Mouse (Mus musculus) NIH3T3 (cell line): ENCODE measurements at regions not wholly inside any gene's neighbourhood (a gene's known extent, or its start where the extent isn't known, plus 50 kb on each side); places are given as distances from the start of the nearest gene placed in this dataset.

Experiments used
- DNase-seq: peaks from one replicate; pipeline ENCODE4 v3.0.0-alpha.2; 2012; ENCODE audit warnings: low read depth

- DNase-seq, result peak; percentile 60
Observed at GRCm38 (mm10) chr10:55767571-55767970, 339.1 kb upstream of the Msl3l2 start.

GRCm38 (mm10) chr10:55769642-55770041, 337.1 kb upstream of the Msl3l2 start:
- no peak for DNase-seq

DNA sequence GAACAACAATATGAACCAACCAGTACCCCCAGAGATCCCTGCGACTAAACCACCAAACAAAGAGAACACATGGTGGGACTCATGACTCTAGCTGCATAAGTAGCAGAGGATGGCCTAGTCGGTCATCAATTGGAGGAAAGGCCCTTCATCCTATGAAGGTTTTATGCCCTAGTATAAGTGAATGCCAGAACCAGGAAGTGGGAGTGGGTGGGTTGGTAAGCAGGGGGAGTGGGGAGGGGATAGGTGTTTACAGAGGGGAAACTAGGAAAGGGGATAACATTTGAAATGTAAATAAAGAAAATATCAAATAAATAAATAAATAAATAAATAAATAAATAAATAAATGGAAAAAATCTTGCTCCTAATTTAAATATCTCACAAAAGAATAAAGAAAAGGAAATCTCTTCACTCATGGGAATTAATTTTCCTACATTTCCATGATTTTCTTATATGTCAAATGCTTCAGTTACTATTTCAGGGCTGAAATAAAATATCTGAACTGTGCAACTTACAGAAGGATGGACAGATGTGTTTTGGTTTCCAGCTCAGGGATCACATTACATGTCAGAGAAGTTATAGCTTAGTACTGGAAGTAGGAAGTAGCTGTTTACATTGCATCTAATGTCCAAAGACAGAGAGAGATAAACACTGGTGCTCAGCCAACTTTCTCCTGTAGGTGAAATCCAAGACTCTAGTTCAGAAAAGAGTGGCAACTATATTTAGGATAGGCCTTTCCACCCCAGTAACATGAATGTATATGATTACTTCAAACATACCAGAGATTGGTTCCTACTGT, 323.8 kb upstream of the Msl3l2 start:
- no peak for DNase-seq

GRCm38 (mm10) chr10:55813966-55814365, 292.8 kb upstream of the Msl3l2 start:
- peak; percentile 41 for DNase-seq

GRCm38 (mm10) chr10:55851361-55851760, 255.4 kb upstream of the Msl3l2 start:
- DNase-seq, result no peak

GRCm38 (mm10) chr10:55892606-55893005, 214.1 kb upstream of the Msl3l2 start:
- no peak for DNase-seq

DNA sequence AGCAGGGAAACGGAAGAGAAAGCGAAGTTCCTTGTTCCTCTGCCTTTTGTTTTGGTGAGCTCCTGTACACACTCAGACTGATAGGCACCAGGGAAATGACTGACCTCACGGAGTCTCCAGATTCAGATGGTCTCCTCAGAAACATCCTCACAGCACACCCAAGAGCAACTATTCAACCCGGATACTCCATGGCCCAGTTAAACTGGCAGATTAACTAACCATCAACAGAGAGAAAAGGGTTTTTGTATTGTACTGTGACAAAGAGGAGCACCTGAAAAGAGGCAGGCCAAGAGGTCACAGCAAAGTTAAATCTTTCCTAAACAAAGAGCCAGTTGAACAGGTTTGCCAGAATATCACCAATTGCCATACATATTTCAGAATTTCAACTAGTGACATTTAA, 177.6 kb upstream of the Msl3l2 start:
- DNase-seq, result no peak

DNA sequence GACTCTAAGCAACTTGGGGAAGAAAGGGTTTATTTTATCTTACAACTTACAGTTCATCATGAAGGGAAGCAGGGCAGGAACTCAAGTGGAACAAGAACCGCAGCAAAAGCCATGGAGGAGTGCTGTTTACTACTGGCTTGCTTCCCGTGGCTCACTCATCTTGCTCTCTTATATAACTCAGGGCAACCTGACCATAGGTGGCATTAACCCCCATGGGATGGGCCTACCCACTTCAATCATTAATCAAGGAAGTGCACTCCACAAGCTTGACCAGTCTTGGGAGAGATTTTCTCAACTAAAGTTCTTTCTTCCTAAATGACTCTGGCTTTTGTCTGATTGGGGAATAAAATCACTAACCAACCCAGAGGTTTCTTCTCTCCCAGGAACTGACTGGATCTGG, 172.7 kb upstream of the Msl3l2 start:
- DNase-seq, result no peak

- DNase-seq, result no peak
Observed at GRCm38 (mm10) chr10:55935447-55935846, 171.3 kb upstream of the Msl3l2 start.

- DNase-seq, result no peak
Observed at GRCm38 (mm10) chr10:55962627-55963203, 144.0 kb upstream of the Msl3l2 start.
